Mouse (Mus musculus) embryonic facial prominence, embryonic 10.5 days (tissue): ENCODE data around the gene Mybl2. TPM values are rescaled to one million over a fixed set of nuclear protein-coding genes. Genes with fewer than 3 reads are reported as not detected.

Experiments
- DNase-seq: peaks from one replicate; pipeline ENCODE4 v3.0.0-alpha.2; 2017; ENCODE audit warnings: low spot score
- H3K27ac ChIP-seq: fragments of 300-500 bp; sonication (generic); replicated peaks from 2 replicates; pipeline ENCODE4 v1.5.1; 2016; ENCODE audit warnings: mild to moderate bottlenecking
- H3K27me3 ChIP-seq: fragments of 300-500 bp; sonication (generic); replicated peaks from 2 replicates; pipeline ENCODE4 v1.6.1; 2016; ENCODE audit warnings: low read depth, mild to moderate bottlenecking; ENCODE audit not compliant: poor library complexity, severe bottlenecking
- H3K36me3 ChIP-seq: fragments of 300-500 bp; sonication (generic); replicated peaks from 2 replicates; pipeline ENCODE4 v1.6.1; 2016; ENCODE audit warnings: mild to moderate bottlenecking, moderate library complexity
- H3K4me1 ChIP-seq: fragments of 300-500 bp; sonication (generic); 2 replicates; pipeline ENCODE4 v1.6.1; 2016
- H3K4me3 ChIP-seq: fragments of 300-500 bp; sonication (generic); 2 replicates; pipeline ENCODE4 v1.5.1; 2016; ENCODE audit warnings: mild to moderate bottlenecking, moderate library complexity
- H3K9me3 ChIP-seq: fragments of 300-500 bp; sonication (generic); 2 replicates; pipeline ENCODE4 v1.6.1; 2016; ENCODE audit warnings: mild to moderate bottlenecking
- WGBS: fragments of 180-500 bp; shearing (Covaris S2); methylation state at CpG from one replicate; pipeline ENCODE4 v1.1.7; 2016; 5-methylcytosine and 5-hydroxymethylcytosine counted together
- polyA plus RNA-seq: library from polyadenylated mRNA; unstranded; fragments of >200 nt; fragmentation: Nextera tagmentation; extraction: Ambion mirVana; gene quantifications from 2 replicates; pipeline ENCODE4 v1.2.1, GENCODE M21; 2016

The Mybl2 gene
- polyA plus RNA-seq, 1 experiment from 2014 or later = 49.8 TPM

DNA sequence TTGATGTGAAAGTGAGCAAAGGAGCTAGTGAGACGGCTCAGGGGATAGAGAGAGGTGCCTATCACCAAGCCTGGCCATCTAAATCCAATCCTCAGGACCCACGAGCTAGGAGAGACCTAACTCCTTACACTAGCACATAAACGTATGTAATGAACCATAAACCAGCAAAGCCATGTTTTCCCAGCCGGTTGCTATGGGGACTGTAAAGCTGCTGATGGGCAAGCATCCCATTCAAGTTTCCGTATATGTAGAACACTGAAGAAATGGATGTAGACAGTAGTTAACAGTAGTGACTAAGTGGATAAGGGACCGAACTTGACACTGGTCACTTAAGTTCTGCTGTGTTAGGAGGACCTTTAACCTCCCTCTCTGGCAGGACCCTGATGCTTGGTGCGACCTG, 19.5 kb downstream of the Mybl2 start:
- Histone ChIP-seq H3K4me1 (no peaks in the 10 kb centered on the region), H3K27ac (no peak overlapping the region), H3K9me3 (no peaks in the 10 kb centered on the region), H3K27me3 (no peaks in the 10 kb centered on the region), H3K36me3 (peaks cover 96% of the 10 kb centered on the region), H3K4me3 (no peak overlapping the region)
- no peak for DNase-seq
- 87% methylated on average over 7 of the region's 7 CpGs for WGBS

DNA sequence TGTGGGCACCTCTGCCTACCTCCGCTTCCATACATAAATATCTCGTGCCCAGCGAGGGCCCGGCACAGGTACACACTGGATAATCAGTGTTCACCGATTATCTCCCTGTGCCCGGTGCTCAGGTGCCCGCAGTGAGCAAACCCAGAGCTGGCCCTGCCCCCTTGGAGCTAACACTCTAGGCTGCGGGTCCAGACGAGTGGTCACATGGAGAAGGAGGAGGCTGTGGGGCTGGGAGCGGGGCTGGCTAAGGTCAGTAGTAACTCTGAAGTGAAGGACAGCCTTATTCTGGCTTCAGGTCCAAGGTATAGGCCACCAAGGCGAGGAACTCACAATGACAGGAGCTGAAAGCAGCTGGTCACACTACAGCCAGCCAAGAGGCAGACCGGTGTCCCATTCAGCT, 20.3 kb downstream of the Mybl2 start:
- Histone ChIP-seq H3K27ac (no peak overlapping the region), H3K27me3 (no peaks in the 10 kb centered on the region), H3K9me3 (no peaks in the 10 kb centered on the region), H3K36me3 (peaks cover 98% of the 10 kb centered on the region), H3K4me3 (no peak overlapping the region), H3K4me1 (no peaks in the 10 kb centered on the region)
- WGBS = 92% methylated on average over 12 of the region's 12 CpGs
- DNase-seq = no peak

DNA sequence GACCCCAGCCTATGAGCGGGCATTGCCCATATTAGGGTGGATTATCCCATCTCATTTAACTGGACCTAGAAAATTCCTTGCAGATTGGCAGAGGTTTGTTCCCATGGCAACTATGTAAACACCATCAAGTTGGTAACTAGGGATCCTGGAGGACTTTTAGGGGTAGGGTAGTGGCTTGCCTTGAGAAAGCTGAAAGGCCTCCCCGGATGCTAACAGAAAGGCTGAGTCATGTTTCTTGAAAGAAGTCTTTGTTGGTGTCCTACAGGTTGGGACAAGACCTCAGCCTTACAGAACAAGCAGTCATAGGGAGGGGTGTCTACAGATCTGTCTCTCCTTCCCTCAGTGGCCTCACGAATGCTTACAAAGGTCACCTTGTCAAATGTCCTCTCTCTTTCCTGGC, 20.7 kb downstream of the Mybl2 start:
- H3K9me3 ChIP-seq = no peaks in the 10 kb centered on the region
- H3K4me3 ChIP-seq = no peak overlapping the region
- no peaks in the 10 kb centered on the region for H3K27me3 ChIP-seq
- no peak overlapping the region for H3K27ac ChIP-seq
- 76% methylated on average over 3 of the region's 3 CpGs for WGBS
- H3K4me1 ChIP-seq = no peaks in the 10 kb centered on the region
- no peak for DNase-seq
- peaks cover 96% of the 10 kb centered on the region for H3K36me3 ChIP-seq

DNA sequence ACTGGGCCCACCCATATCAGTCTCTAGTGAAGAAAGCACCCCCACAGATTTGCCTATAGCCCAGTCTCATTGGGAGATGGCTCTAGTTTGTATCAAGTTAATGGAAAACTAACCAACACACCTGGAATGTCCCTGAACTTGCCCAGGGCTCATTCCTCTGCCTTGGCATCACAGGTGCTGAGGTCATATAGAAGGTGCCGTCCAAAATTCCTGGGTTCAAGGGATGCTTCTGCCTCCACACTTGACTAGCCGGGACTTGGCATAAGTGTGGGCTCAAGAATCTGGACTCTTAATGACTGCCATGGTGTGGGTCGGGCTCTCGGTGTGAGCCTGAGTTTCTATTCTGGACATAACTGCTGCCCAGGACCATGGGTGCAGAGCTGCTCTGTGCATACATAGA, 24.6 kb downstream of the Mybl2 start:
- H3K9me3 ChIP-seq = no peaks in the 10 kb centered on the region
- 90% methylated on average over 4 of the region's 4 CpGs for WGBS
- no peak overlapping the region for H3K4me3 ChIP-seq
- H3K27ac ChIP-seq = no peak overlapping the region
- peaks cover 93% of the 10 kb centered on the region for H3K36me3 ChIP-seq
- no peaks in the 10 kb centered on the region for H3K4me1 ChIP-seq
- no peaks in the 10 kb centered on the region for H3K27me3 ChIP-seq
- DNase-seq = no peak

DNA sequence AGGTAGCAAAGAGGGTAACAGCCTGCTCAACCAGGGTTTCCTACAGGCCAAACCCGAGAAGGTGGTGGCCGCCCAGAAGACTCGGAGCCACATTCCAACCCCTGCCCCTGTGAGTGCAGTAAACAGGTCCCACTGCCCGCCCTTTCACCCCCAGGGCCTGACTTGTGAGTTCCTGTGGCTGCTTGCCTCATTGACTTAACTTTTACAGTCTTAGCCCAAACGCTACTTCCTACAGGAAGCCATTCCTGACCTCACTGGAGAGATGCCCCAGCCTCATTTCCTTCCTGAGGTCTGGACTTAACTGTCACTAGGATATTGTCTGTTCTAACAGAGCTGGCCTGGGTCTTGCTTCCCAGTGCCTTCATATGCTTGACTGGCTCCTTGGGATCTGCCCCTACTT, 28.1 kb downstream of the Mybl2 start:
- DNase-seq = no peak
- H3K36me3 ChIP-seq = peaks cover 69% of the 10 kb centered on the region
- WGBS = 63% methylated on average over 5 of the region's 5 CpGs
- no peaks in the 10 kb centered on the region for H3K9me3 ChIP-seq
- no peak overlapping the region for H3K27ac ChIP-seq
- H3K27me3 ChIP-seq = no peaks in the 10 kb centered on the region
- H3K4me3 ChIP-seq = no peak overlapping the region
- no peaks in the 10 kb centered on the region for H3K4me1 ChIP-seq

DNA sequence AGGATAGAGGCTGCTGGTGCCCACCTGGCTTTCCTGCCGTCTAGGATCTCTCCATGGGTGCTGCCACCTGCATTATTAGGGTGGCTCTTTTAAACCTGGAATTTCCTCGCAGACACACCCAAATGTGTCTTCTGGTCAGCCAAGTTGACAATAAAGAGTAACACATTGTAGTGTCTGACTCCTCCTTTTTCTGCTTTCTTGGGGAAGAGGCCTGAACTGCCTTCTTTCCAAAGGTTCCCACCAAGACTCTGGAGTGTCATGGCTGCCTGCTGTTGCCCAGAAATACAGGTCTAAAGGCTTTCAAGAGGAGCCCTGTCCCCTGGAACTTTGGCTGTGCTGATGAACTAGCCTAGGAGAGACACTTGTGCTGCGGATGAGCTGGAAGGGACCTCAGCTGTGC, 30.0 kb downstream of the Mybl2 start:
- 92% methylated on average over 3 of the region's 3 CpGs for WGBS
- peaks cover 50% of the 10 kb centered on the region for H3K36me3 ChIP-seq
- no peak for DNase-seq

DNA sequence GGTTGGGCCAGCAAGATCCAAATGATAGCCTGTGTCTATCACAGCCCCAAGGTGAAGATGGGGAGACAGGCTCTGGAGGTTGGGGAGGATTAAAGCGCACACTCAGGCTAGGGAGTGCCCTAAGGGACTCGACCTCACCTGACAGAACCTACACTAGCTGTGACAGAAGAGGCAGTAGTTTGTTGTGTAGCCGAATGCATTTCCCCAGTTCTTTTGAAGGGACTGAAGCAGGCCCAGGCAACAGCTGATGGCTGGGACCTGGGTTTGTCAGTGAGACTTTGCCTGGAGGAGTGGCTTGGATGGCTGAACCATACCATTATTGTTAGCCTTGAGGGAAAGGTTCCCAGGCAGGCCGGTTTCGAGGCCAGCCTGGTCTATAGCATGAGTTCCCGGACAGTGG, 30.6 kb downstream of the Mybl2 start:
- WGBS = 86% methylated on average over 6 of the region's 6 CpGs
- DNase-seq = no peak
- no peak overlapping the region for H3K4me3 ChIP-seq
- no peaks in the 10 kb centered on the region for H3K9me3 ChIP-seq
- H3K4me1 ChIP-seq = no peaks in the 10 kb centered on the region
- no peak overlapping the region for H3K27ac ChIP-seq
- H3K36me3 ChIP-seq = peaks cover 45% of the 10 kb centered on the region
- no peaks in the 10 kb centered on the region for H3K27me3 ChIP-seq

More for the DNA sequence above, 30.0 kb downstream of the Mybl2 start:
- Histone ChIP-seq H3K4me3 (no peak overlapping the region), H3K27ac (no peak overlapping the region), H3K27me3 (no peaks in the 10 kb centered on the region), H3K9me3 (no peaks in the 10 kb centered on the region), H3K4me1 (no peaks in the 10 kb centered on the region)

DNA sequence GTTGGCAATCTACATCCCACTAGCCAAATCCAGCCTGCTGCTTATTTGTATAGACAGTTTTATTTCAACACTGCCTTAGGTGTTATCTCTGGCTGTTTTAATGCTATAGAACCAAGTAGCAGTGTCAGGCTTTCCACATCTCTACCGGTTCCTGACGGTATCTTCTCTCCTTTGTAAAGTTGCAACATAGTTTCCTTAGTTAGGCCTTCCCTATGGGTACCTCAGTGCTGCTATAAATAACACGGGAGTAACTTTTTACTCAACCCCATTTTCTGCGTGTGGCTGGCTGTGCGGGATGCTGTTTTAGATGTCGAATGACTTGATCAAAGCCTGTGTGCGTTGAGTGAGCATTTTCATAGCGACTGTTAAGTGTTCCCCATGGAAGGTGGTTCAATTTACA, 32.1 kb downstream of the Mybl2 start:
- H3K36me3 ChIP-seq = peaks cover 32% of the 10 kb centered on the region

DNA sequence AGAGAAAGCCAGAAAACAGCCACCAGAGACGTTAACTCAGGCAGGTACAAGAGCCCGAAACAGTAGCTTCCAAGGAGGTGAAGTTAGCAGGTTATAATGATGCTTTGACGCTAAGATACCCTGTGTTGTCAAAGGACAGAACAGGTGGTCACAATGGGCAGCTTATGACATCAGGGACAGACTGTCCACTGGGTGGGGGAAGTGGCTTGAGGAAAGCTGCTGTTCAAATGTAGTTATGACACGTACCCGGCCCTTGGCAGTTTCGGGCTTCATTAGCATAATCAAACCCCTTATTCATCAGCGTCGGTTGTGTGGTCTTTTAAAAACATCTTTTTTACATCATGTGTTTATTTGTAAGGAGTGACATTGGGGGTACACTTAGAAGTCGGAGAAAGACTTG, 33.2 kb downstream of the Mybl2 start, which contains the start of gene Gtsf1l:
Gtsf1l (minus strand) TSS at position 128 of the 400 bp plus-strand sequence.
- H3K9me3 ChIP-seq = no peaks in the 10 kb centered on the region
- H3K27ac ChIP-seq = no peak within 1 kb of the TSS
- peaks cover 21% of the 10 kb centered on the region for H3K36me3 ChIP-seq
- H3K4me3 ChIP-seq = no peak within 1 kb of the TSS
- H3K27me3 ChIP-seq = no peaks in the 10 kb centered on the region
- DNase-seq = no peak
- WGBS = 90% methylated on average over 9 of the region's 9 CpGs
- no peaks in the 10 kb centered on the region for H3K4me1 ChIP-seq

More for the DNA sequence above, 32.1 kb downstream of the Mybl2 start:
- Histone ChIP-seq H3K9me3 (no peaks in the 10 kb centered on the region), H3K4me3 (no peak overlapping the region), H3K27ac (no peak overlapping the region), H3K4me1 (no peaks in the 10 kb centered on the region), H3K27me3 (no peaks in the 10 kb centered on the region)
- 85% methylated on average over 8 of the region's 8 CpGs for WGBS
- DNase-seq = no peak

DNA sequence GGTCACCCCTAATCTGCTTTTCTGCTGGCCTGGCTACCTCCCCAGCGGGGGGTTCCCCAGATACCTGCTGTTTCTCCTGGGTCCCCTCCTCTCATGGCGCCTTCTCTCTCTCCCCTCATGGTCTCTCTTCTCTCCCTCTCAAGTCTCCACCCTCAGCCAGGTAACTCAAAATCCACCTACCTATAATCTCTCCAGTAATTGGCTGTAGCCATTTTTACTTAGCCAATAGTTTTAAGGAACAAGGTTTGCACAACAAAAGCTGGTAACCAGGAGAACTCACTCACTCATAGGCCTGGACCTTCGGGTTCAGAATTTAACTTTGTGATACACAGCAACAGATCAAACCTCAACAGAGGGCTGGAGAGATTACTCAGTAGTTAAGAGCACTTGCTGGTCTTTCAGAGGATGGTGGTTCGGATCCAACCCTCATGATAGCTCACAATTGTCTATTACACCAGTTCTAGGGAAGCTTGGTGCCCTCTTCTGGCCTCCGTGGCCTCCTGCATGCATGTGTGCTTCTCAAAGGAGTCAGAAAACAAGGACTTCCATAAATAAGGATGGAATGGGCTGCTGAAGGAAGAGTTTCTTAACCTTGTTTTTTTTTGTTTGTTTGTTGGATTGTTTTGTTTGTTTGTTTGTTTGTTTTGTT, 35.1 kb downstream of the Mybl2 start:
- H3K9me3 ChIP-seq = no peaks in the 10 kb centered on the region
- no peak overlapping the region for H3K4me3 ChIP-seq
- H3K4me1 ChIP-seq = no peaks in the 10 kb centered on the region
- peak; percentile 26 for DNase-seq
- H3K27ac ChIP-seq = no peak overlapping the region
- peaks cover 5% of the 10 kb centered on the region for H3K36me3 ChIP-seq
- no peaks in the 10 kb centered on the region for H3K27me3 ChIP-seq
- 76% methylated on average over 5 of the region's 5 CpGs for WGBS

DNA sequence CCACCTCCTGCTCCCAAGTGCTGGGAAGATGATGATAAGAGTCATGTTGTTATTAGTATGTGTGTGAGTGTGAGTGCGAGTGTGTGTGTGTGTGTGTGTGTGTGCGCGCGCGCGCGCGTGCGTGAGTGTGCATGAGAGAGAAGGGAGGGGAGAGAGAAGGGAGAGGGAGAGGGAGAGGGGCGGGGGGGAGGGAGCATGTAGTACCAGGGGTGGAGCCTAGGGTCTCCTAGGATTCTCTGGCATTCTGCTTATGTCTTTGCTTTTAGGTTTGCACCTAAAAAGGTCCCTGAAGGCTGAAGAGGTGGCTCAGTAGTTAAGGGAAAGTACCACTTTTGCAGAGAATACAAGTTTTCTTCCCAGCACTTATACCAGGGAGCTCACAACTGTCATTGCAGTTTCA, 40.4 kb downstream of the Mybl2 start:
- WGBS = 95% methylated on average over 10 of the region's 10 CpGs
- H3K4me3 ChIP-seq = no peak overlapping the region
- H3K4me1 ChIP-seq = peaks cover 9% of the 10 kb centered on the region
- H3K36me3 ChIP-seq = no peaks in the 10 kb centered on the region
- no peak for DNase-seq
- no peak overlapping the region for H3K27ac ChIP-seq
- H3K9me3 ChIP-seq = no peaks in the 10 kb centered on the region
- H3K27me3 ChIP-seq = peaks cover 7% of the 10 kb centered on the region; the same call in 1 of the 2 replicates

DNA sequence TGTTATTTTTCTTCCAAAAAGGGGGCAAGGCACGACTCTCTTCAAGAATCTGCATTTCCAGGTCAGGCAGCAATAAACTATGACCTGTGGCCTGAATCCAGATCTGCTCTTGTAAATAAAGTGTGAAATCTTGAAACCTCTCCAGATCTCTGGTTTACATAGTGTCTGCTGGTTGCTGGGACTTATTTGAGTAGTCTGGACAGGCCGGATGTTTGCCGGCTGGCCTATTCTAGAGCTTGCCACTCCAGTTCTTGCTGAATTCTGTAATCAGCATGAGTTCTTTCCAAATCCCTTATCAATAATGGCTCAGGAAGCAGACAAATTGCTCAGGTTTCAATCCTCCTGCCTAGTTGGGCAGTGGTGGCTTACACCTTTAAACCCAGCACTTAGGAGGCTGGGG, 41.3 kb downstream of the Mybl2 start:
- Histone ChIP-seq H3K4me1 (peaks cover 15% of the 10 kb centered on the region), H3K9me3 (no peaks in the 10 kb centered on the region), H3K27ac (no peak overlapping the region), H3K4me3 (no peak overlapping the region), H3K27me3 (peaks cover 13% of the 10 kb centered on the region), H3K36me3 (no peaks in the 10 kb centered on the region)
- DNase-seq = no peak
- WGBS = 82% methylated on average over 3 of the region's 3 CpGs

DNA sequence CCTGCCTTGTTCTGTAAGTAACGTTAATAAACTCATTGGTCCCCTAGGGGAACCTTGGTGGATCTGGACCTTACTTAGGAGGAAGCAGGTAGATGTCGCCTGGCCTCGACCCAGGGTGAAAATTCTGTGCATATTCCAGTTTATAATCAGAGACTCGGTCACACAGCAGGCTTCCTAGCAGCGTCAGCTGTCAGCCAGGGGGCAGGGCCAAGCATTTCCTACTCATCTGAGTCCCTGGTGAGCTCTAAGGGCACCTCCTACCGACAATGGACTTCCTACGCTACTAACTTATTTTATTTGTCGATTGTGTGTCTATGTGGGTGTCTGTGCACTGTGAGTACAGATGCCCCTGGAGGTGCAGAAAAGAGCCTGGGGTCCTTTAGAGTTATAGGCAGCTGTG, 45.4 kb downstream of the Mybl2 start:
- Histone ChIP-seq H3K36me3 (no peaks in the 10 kb centered on the region), H3K9me3 (no peaks in the 10 kb centered on the region)
- 48% methylated on average over 8 of the region's 8 CpGs for WGBS

More for the DNA sequence above, 45.4 kb downstream of the Mybl2 start:
- Histone ChIP-seq H3K27me3 (peaks cover 17% of the 10 kb centered on the region), H3K27ac (no peak overlapping the region), H3K4me3 (no peak overlapping the region), H3K4me1 (peaks cover 47% of the 10 kb centered on the region)
- DNase-seq = no peak
